Mouse (Mus musculus) G1E (cell line): ENCODE measurements at regions not wholly inside any gene's neighbourhood (a gene's known extent, or its start where the extent isn't known, plus 50 kb on each side); places are given as distances from the start of the nearest gene placed in this dataset.

ENCODE experiments used
- CTCF ChIP-seq: IDR thresholded peaks from 2 replicates; pipeline ENCODE4 v1.5.1; 2012; ENCODE audit warnings: low read depth, low read length, inconsistent platforms, mixed read lengths
- TAL1 ChIP-seq: conservative IDR thresholded peaks from 2 replicates; pipeline ENCODE4 v1.6.1; 2012; ENCODE audit warnings: low read depth, low read length, inconsistent platforms, mixed read lengths

DNA sequence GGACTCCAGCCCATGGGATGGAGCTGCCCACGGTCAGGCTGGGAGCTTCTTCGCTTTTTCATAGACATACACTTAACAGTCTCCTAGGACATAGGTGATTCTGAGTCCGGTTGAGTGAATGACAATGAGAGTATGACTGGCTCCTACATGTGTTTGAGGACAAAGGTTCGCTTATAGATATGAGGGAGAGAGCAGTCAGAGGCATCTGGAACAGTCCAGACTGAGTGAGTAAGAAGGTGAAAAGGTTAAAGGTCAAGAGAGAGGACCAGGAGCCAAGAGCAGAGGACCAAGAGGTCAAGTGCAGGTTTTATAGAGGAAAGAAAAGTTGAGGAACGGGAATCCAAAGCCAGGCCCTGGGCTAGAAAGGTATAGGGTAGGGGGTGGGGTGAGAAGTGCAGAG, 68.7 kb upstream of the Tbl1xr1 start:
- TF ChIP-seq TAL1 (no peak), CTCF (no peak)
